Mouse (Mus musculus): ENCODE data around the gene Reep6. TPM values are rescaled to one million over a fixed set of nuclear protein-coding genes. Genes with fewer than 3 reads are reported as not detected.

Gene Reep6
- total and polyA plus RNA-seq, 2 experiments: 112 to 384 TPM

- Histone ChIP-seq H3K79me2 (ENCODE audit: control insufficient read depth, insufficient read depth, low read length) (peaks cover 2% of the 10 kb centered on the region; the same call in 1 of the 2 replicates), H3K36me3 (ENCODE audit: control insufficient read depth, insufficient read depth, low read length) (no peaks in the 10 kb centered on the region), H3K27me3 (ENCODE audit: control insufficient read depth, insufficient read depth, low read length) (no peaks in the 10 kb centered on the region), H3K4me3 (ENCODE audit: insufficient read depth, low read depth, low read length) (peak overlapping the region; percentile 81), H3K4me1 (ENCODE audit: control insufficient read depth, insufficient read depth, low read length) (peaks cover 20% of the 10 kb centered on the region), H3K9ac (ENCODE audit: low read depth, low read length) (peak overlapping the region; percentile 73), H3K27ac (replicated peaks; ENCODE audit: insufficient read depth, low read depth, low read length) (peak overlapping the region; percentile 87)
- 27% methylated on average over 17 of the region's 17 CpGs for WGBS
- DNase-seq (ENCODE audit: extremely low read depth, low read depth, low spot score): peak; percentile 92
- 0 out of 2 replicates have a peak, but pooled peaks have one; percentile 16 for TF ChIP-seq CTCF (IDR thresholded peaks at IDR 0.05; ENCODE audit: low read depth, low read length)
- no peak for TF ChIP-seq POLR2A (IDR thresholded peaks at IDR 0.05; ENCODE audit: extremely low read depth, insufficient read depth, low read length)
Measured at GRCm38 (mm10) chr10:80324120-80325037, 5.4 kb upstream of the Reep6 start.

DNA sequence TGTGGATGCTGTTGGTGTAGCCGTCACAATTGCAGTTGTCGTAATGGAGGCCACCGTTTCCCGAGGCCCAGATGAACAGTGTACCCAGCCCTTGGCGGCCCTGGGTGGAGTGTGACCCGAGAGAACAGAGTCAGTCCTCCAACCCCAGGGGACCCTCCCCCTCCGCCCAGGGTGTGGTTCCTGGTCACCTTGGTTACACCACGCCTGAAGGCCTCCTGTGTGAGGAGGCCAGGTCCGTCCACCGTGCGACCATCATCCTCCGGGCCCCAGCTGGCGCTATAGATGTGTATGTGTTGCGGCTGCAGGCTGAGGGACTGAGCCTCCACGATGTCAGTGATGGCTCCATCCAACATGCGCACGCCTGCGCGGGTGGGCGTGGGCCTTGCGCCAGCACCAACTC lies 4.7 kb upstream of the Reep6 start:
- no peak for DNase-seq (ENCODE audit: extremely low read depth, low read depth, low spot score)
- H3K4me3 ChIP-seq (ENCODE audit: insufficient read depth, low read depth, low read length): peak overlapping the region; percentile 50; the same call in 1 of the 2 replicates
- peak overlapping the region; percentile 78 for H3K27ac ChIP-seq (replicated peaks; ENCODE audit: insufficient read depth, low read depth, low read length)
- no peaks in the 10 kb centered on the region for H3K36me3 ChIP-seq (ENCODE audit: control insufficient read depth, insufficient read depth, low read length)
- no peaks in the 10 kb centered on the region for H3K27me3 ChIP-seq (ENCODE audit: control insufficient read depth, insufficient read depth, low read length)
- peak overlapping the region; percentile 73 for H3K9ac ChIP-seq (ENCODE audit: low read depth, low read length)
- TF ChIP-seq CTCF (IDR thresholded peaks at IDR 0.05; ENCODE audit: low read depth, low read length) (no peak), POLR2A (IDR thresholded peaks at IDR 0.05; ENCODE audit: extremely low read depth, insufficient read depth, low read length) (no peak)
- peaks cover 3% of the 10 kb centered on the region; the same call in 1 of the 2 replicates for H3K79me2 ChIP-seq (ENCODE audit: control insufficient read depth, insufficient read depth, low read length)
- 59% methylated on average over 21 of the region's 21 CpGs for WGBS
- H3K4me1 ChIP-seq (ENCODE audit: control insufficient read depth, insufficient read depth, low read length): peaks cover 17% of the 10 kb centered on the region

DNA sequence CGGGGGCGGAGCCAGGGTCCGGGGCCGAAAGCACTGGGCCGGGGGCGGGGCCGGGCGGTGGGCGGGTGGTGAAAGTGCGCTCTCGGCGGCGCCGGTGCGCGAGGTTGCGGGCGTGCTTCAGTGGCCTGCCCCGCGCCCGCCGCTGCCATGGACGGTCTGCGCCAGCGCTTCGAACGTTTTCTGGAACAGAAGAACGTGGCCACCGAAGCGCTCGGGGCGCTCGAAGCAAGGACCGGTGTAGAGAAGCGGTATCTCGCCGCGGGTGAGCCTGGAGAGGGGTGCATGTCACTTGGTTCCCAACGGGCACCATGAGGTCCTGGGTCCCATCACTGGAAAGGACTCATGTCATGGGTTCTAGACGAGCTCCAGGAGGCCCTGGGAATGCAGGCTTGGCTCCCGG lies 331 bp downstream of the Reep6 start:
- under 1% methylated on average over 40 of the region's 41 CpGs for WGBS
- Histone ChIP-seq H3K4me3 (ENCODE audit: insufficient read depth, low read depth, low read length) (peak overlapping the region; percentile 88), H3K36me3 (ENCODE audit: control insufficient read depth, insufficient read depth, low read length) (peaks cover 13% of the 10 kb centered on the region; the same call in 1 of the 2 replicates), H3K9ac (ENCODE audit: low read depth, low read length) (peak overlapping the region; percentile 93), H3K79me2 (ENCODE audit: control insufficient read depth, insufficient read depth, low read length) (peaks cover 4% of the 10 kb centered on the region; the same call in 1 of the 2 replicates), H3K4me1 (ENCODE audit: control insufficient read depth, insufficient read depth, low read length) (peaks cover 19% of the 10 kb centered on the region), H3K27ac (replicated peaks; ENCODE audit: insufficient read depth, low read depth, low read length) (peak overlapping the region; percentile 95), H3K27me3 (ENCODE audit: control insufficient read depth, insufficient read depth, low read length) (no peaks in the 10 kb centered on the region)
- no peak for DNase-seq (ENCODE audit: extremely low read depth, low read depth, low spot score)
- TF ChIP-seq POLR2A (IDR thresholded peaks at IDR 0.05; ENCODE audit: extremely low read depth, insufficient read depth, low read length) (peak; percentile 92), CTCF (IDR thresholded peaks at IDR 0.05; ENCODE audit: low read depth, low read length) (no peak)

DNA sequence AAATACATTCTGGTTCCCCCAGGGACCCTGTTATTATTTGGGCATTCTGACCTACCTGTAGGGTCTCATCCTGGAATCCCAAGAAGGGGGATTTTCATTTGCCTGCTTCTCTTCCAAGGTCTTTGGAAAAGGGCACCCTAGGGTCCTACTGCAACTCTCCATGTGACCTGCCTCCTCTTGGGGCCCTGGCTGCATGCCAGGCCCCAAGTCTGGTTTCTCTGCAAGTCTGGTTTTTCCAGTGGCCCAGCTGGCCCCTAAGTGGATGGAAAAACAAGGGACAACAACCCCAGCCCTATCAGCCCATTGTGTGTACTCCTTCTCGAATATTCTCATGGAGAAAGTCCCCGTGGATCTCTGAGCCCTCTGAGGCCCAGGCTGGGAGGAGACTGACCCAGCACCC lies 1.1 kb downstream of the Reep6 start:
- Histone ChIP-seq H3K4me3 (ENCODE audit: insufficient read depth, low read depth, low read length) (peak overlapping the region; percentile 88), H3K9ac (ENCODE audit: low read depth, low read length) (peak overlapping the region; percentile 93), H3K27ac (replicated peaks; ENCODE audit: insufficient read depth, low read depth, low read length) (peak overlapping the region; percentile 95), H3K79me2 (ENCODE audit: control insufficient read depth, insufficient read depth, low read length) (peaks cover 4% of the 10 kb centered on the region; the same call in 1 of the 2 replicates), H3K36me3 (ENCODE audit: control insufficient read depth, insufficient read depth, low read length) (peaks cover 17% of the 10 kb centered on the region; the same call in 1 of the 2 replicates), H3K4me1 (ENCODE audit: control insufficient read depth, insufficient read depth, low read length) (peaks cover 13% of the 10 kb centered on the region; the same call in 1 of the 2 replicates), H3K27me3 (ENCODE audit: control insufficient read depth, insufficient read depth, low read length) (no peaks in the 10 kb centered on the region)
- peak; percentile 77 for TF ChIP-seq POLR2A (IDR thresholded peaks at IDR 0.05; ENCODE audit: extremely low read depth, insufficient read depth, low read length)
- TF ChIP-seq CTCF (IDR thresholded peaks at IDR 0.05; ENCODE audit: low read depth, low read length): no peak
- no peak for DNase-seq (ENCODE audit: extremely low read depth, low read depth, low spot score)
- WGBS: 10% methylated on average over 2 of the region's 2 CpGs

DNA sequence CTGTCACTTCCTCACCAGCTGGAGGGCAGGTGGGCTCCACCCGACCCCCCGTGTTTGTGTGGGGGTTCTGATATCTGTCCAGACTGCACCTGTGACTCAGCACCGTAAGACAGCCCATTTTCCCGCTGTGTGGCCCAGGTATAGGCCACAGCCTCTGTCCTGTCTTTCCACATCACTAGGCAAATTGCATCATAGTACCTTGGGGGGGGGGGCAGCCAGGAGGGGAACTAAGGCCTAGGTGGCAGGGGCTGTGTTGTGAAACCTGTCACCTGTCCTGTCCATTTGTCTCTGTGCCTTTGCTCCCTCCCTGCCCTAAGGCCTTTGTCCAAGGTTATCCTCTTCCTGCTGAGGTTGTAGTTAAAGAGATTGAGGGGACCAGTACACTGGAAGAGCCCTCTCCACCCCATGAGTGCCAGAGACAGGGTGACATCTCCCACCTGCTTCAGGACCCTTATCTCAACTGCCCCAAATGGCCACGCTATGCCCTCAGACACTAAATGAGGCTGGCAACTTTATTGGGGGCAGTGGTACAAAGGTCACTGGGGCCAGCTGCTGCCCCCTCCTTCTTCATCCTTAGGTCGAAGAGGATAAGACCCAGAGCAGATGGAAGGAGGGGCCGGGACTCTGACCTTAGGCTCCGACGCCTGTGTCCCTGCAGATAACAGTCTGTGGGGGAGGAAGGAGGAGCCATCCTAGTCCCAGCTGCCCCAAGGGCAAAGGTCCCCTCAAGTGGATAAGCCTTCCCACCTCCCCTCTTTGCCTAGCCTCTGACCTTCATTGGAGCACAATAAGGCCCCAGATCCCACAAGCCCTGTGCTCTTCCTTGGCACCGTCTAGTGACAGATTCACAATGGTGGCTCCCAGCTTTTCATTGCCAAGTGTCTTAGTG lies 2.1 kb downstream of the Reep6 start:
- H3K4me1 ChIP-seq (ENCODE audit: control insufficient read depth, insufficient read depth, low read length): peaks cover 13% of the 10 kb centered on the region; the same call in 1 of the 2 replicates
- H3K27ac ChIP-seq (replicated peaks; ENCODE audit: insufficient read depth, low read depth, low read length): peak overlapping the region; percentile 99
- peaks cover 4% of the 10 kb centered on the region; the same call in 1 of the 2 replicates for H3K79me2 ChIP-seq (ENCODE audit: control insufficient read depth, insufficient read depth, low read length)
- TF ChIP-seq POLR2A (IDR thresholded peaks at IDR 0.05; ENCODE audit: extremely low read depth, insufficient read depth, low read length) (peak; percentile 42; the same call in 1 of the 2 replicates), CTCF (IDR thresholded peaks at IDR 0.05; ENCODE audit: low read depth, low read length) (no peak)
- peak overlapping the region; percentile 93 for H3K9ac ChIP-seq (ENCODE audit: low read depth, low read length)
- H3K27me3 ChIP-seq (ENCODE audit: control insufficient read depth, insufficient read depth, low read length): no peaks in the 10 kb centered on the region
- H3K36me3 ChIP-seq (ENCODE audit: control insufficient read depth, insufficient read depth, low read length): peaks cover 19% of the 10 kb centered on the region; the same call in 1 of the 2 replicates
- peak; percentile 97 for DNase-seq (ENCODE audit: extremely low read depth, low read depth, low spot score)
- H3K4me3 ChIP-seq (ENCODE audit: insufficient read depth, low read depth, low read length): peak overlapping the region; percentile 88
- 12% methylated on average over 10 of the region's 10 CpGs for WGBS

Measured in liver, adult 2 months (tissue).